Mouse (Mus musculus) MEL (cell line): ENCODE results near the gene Stpg2.

Experiments used
- CHD1 ChIP-seq: IDR thresholded peaks from 2 replicates; pipeline ENCODE4 v1.6.1; 2012; ENCODE audit warnings: low read depth, mild to moderate bottlenecking, inconsistent platforms, low read length, improper control_type of control experiment
- CTCF ChIP-seq, 3 experiments: IDR thresholded peaks in 2 of 3; conservative IDR thresholded peaks in 1 of 3; 2 replicates each; pipeline ENCODE4 v1.5.1; 2011 to 2012; ENCODE audit warnings: low read length in 3 of 3, low read depth in 2 of 3, mild to moderate bottlenecking in 2 of 3, improper control_type of control experiment in 1 of 3, inconsistent platforms in 1 of 3, mixed read lengths in 1 of 3, moderate library complexity in 1 of 3; ENCODE audit not compliant: control insufficient read depth in 1 of 3, insufficient read depth in 1 of 3, poor library complexity in 1 of 3, severe bottlenecking in 1 of 3
- ELF1 ChIP-seq: IDR thresholded peaks from 2 replicates; pipeline ENCODE4 v1.6.1; 2014; ENCODE audit warnings: low read depth, mild to moderate bottlenecking, inconsistent platforms, low read length, improper control_type of control experiment, moderate library complexity
- EP300 ChIP-seq, 2 experiments: IDR thresholded peaks; 2 replicates each; pipeline ENCODE4 v1.6.1; 2011; ENCODE audit warnings: improper control_type of control experiment in 2 of 2, low read length in 2 of 2, low read depth in 1 of 2, mild to moderate bottlenecking in 1 of 2
- ETS1 ChIP-seq: IDR thresholded peaks from 2 replicates; pipeline ENCODE4 v1.6.1; 2012; ENCODE audit warnings: low read depth, mild to moderate bottlenecking, inconsistent platforms, low read length, improper control_type of control experiment, moderate library complexity
- MAFK ChIP-seq: IDR thresholded peaks from 2 replicates; pipeline ENCODE4 v1.6.1; 2011; ENCODE audit warnings: low read depth, mild to moderate bottlenecking, low read length, improper control_type of control experiment, borderline replicate concordance

DNA sequence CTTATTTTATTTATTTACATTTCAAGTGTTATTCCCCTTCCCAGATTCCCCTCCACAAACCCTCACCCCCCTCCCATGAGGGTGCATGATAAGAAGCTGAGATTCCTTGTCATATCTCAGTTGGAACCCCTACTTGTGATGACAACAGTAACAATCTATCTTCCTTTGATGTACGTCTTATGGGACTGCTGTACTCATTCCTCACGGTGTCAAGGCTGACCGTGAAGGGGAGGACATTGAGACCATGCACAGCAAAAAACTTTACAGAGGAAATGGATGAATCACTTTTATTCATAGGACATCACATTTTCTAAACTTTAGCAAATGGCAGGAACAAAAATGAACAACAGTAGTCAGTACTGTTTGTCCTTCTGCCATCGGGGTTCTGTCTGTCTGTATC is 21.3 kb downstream of the Stpg2 start:
- TF ChIP-seq EP300 (IDR thresholded peaks at IDR 0.05; ENCODE audit: low read depth in 1 of 2, low read length in 2 of 2): no peak
- no peak for TF ChIP-seq CTCF (IDR thresholded peaks at IDR 0.05 in 2 of 3, conservative IDR thresholded peaks at IDR 0.05 in 1 of 3; ENCODE audit: control insufficient read depth in 1 of 3, insufficient read depth in 1 of 3, low read depth in 2 of 3, low read length in 3 of 3, poor library complexity in 1 of 3, severe bottlenecking in 1 of 3)
- no peak for TF ChIP-seq CHD1
- TF ChIP-seq ETS1: no peak
- no peak for TF ChIP-seq MAFK
- no peak for TF ChIP-seq ELF1
